Mouse (Mus musculus): ENCODE results near the gene Plekhh3. TPM values are rescaled to one million over a fixed set of nuclear protein-coding genes. Genes with fewer than 3 reads are reported as not detected.

Plekhh3 gene
- polyA plus RNA-seq, 1 experiment from 2014 or later: 3.7 TPM

DNA sequence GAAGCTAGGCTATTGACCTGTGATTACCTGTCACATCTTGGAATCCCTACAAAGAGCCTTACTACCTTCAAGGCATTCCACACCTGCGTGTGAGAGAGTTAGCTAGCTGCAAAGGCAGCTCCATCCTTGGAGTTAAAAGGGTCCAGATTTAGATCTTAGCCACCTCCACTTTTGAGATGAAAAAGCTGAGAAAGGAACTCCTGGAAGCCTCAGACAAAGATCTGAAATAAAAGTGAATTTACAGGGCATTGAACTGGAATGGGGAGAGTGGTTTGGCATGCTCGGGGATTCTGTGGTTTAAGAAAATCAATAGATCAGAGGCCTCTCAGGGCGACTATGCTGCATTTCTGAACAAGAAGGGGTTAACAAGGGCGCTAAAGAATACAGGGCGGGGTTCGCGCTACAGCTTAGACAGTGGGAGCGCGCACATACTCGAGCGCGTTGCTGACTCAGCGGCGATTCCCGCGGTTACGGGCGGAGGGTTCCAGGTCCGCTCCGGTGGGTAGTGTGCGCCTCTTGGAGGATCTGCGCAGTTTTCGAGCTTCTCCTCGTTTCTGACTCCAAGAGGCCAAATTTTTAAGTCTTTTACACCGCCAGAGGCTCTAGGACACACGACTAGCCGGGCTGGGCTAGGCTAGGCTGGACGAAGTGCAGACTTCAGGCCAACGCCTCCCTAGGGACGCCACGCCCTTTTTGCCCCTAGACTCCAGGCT, 726 bp upstream of the Plekhh3 start:
- peaks cover 18% of the 10 kb centered on the region for H3K4me1 ChIP-seq (ENCODE audit: control insufficient read depth, insufficient read depth, low read length)

DNA sequence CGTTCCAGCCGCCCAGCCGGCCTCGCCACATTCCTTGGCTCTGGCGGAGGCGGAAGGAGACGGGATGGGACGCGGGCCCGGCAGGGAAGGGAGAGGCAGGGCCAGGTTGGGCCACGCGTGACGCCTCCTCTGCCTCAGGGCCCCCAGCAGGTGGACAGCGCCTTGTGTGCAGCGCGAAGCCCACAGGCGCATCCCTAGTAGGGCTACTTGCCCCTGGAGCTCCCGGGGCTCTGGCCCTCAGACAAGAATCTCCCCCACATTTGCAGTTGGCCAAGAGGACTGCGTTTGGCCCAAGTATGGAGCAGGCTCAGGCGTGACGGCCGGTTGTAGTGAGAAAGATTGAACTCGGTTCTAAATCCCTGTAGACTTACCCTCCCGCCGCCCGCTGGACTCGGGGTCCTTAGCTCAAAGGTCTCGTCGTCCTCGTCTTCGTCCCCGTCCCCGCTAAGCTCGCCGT, 769 bp downstream of the Plekhh3 start, which contains the start of gene Cntnap1:
Cntnap1 (plus strand) TSS at position 170 of the 457 bp plus-strand sequence.
- no peak for DNase-seq (ENCODE audit: low spot score)
- H3K4me1 ChIP-seq (ENCODE audit: control insufficient read depth, insufficient read depth, low read length): peaks cover 18% of the 10 kb centered on the region

More for the DNA sequence above, 726 bp upstream of the Plekhh3 start:
- Histone ChIP-seq H3K9me3 (replicated peaks; ENCODE audit: control insufficient read depth, low read length) (no peaks in the 10 kb centered on the region), H3K27me3 (ENCODE audit: control insufficient read depth, insufficient read depth, low read length) (peaks cover 66% of the 10 kb centered on the region), H3K4me3 (ENCODE audit: low read depth, low read length) (peak overlapping the region; percentile 42), H3K9ac (replicated peaks; ENCODE audit: low read length) (peak overlapping the region; percentile 44), H3K4me2 (ENCODE audit: low read depth, low read length) (peak overlapping the region; percentile 81), H3K27ac (replicated peaks; ENCODE audit: low read depth, low read length) (0 out of 2 replicates have a peak overlapping the region, but pooled peaks have one; percentile 35), H3K36me3 (replicated peaks; ENCODE audit: control insufficient read depth, insufficient read depth, low read depth, low read length) (no peaks in the 10 kb centered on the region)
- under 1% methylated on average over 31 of the region's 31 CpGs for WGBS
- peak; percentile 40; the same call in 1 of the 2 replicates for ATAC-seq (replicated peaks; ENCODE audit: insufficient number of reproducible peaks, low FRiP score, low TSS enrichment, low read depth)
- DNase-seq (ENCODE audit: low spot score): peak; percentile 91

DNA sequence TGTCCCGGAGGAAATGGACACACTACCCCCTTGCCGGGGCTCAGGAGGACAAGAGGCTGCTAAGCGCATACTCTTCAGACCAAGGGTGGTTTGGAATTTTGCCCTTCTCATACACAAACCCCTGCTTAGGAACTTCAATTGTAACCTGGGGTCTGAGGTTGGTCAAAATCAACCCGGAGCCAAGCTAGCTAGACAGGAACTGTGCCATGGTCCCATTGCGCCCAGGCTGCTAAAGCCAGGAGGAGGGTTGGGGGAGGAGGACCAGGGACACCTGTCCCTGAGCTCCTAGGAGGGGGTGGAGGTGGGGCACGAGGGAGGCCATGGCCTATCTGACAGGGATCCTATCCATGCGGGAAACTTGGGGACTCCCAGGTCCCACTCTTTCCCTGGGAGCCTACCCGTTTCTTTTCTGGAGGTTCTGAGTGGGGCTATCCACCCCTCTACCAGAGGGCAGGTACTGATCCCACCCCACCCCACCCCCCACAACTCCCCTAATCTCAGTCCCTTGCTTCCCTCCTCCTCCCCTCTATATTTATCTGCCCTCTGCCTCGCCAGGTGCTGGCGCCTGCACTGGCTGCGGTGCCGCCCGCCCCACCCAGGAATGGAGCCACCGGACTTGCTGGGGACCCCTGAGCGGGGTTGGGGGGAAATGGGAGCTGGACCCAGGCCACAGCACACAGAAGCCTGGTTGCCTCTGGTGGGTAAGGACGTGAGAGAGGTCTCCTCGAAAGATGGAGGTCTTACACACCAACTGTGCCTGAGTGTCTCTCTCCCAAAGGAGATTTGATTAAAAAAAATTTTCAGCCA, 1.6 kb downstream of the Plekhh3 start:
- Histone ChIP-seq H3K27me3 (ENCODE audit: control insufficient read depth, insufficient read depth, low read length) (peaks cover 66% of the 10 kb centered on the region), H3K36me3 (replicated peaks; ENCODE audit: control insufficient read depth, insufficient read depth, low read depth, low read length) (no peaks in the 10 kb centered on the region), H3K9me3 (replicated peaks; ENCODE audit: control insufficient read depth, low read length) (no peaks in the 10 kb centered on the region), H3K27ac (replicated peaks; ENCODE audit: low read depth, low read length) (no peak overlapping the region), H3K4me1 (ENCODE audit: control insufficient read depth, insufficient read depth, low read length) (peaks cover 19% of the 10 kb centered on the region), H3K4me3 (ENCODE audit: low read depth, low read length) (peak overlapping the region; percentile 70), H3K4me2 (ENCODE audit: low read depth, low read length) (peak overlapping the region; percentile 88), H3K9ac (replicated peaks; ENCODE audit: low read length) (0 out of 2 replicates have a peak overlapping the region, but pooled peaks have one; percentile 18)
- WGBS: 13% methylated on average over 17 of the region's 17 CpGs
- no peak for DNase-seq (ENCODE audit: low spot score)
- ATAC-seq (replicated peaks; ENCODE audit: insufficient number of reproducible peaks, low FRiP score, low TSS enrichment, low read depth): no peak

More for the DNA sequence above, 769 bp downstream of the Plekhh3 start, which contains the start of gene Cntnap1:
- Histone ChIP-seq H3K27me3 (ENCODE audit: control insufficient read depth, insufficient read depth, low read length) (peaks cover 66% of the 10 kb centered on the region), H3K27ac (replicated peaks; ENCODE audit: low read depth, low read length) (no peak within 1 kb of the TSS), H3K9ac (replicated peaks; ENCODE audit: low read length) (peak within 1 kb of the TSS; percentile 58), H3K9me3 (replicated peaks; ENCODE audit: control insufficient read depth, low read length) (no peaks in the 10 kb centered on the region), H3K4me2 (ENCODE audit: low read depth, low read length) (peak within 1 kb of the TSS; percentile 88), H3K36me3 (replicated peaks; ENCODE audit: control insufficient read depth, insufficient read depth, low read depth, low read length) (no peaks in the 10 kb centered on the region), H3K4me3 (ENCODE audit: low read depth, low read length) (peak within 1 kb of the TSS; percentile 70)
- ATAC-seq (replicated peaks; ENCODE audit: insufficient number of reproducible peaks, low FRiP score, low TSS enrichment, low read depth): no peak
- under 1% methylated on average over 35 of the region's 35 CpGs for WGBS

DNA sequence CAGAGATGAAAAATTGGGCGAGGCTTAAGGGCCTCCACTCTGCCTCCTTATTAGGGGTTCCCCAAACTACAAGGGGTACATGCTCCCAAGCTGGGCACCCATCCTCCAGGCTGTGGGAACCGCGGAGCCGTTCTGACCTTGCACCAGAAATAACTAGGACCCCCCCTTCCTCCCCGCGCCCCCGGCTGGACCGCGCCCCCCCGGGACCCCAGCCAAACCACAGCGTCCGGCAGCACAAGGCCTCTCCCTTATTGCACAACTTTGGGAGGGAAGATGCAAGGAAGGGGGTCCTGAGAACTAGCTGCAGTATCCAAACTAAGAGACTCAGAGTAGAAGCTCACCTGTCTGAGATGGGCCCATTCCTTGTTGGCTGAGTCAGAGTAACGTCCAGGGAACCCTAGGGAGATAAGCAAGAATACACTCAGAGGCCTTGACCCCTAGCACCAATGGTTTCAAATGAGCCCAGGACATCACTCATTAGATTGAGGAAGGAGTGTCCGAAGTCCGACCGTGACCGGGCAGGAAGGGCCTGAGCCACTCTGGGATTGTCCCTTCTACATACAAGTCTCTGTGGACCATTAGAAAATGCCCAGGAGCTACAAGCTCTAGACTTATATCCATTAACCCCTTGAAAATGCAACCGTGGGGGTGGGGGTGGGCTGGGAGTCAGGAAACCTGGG, 2.7 kb downstream of the Plekhh3 start:
- Histone ChIP-seq H3K27ac (replicated peaks; ENCODE audit: low read depth, low read length) (no peak overlapping the region), H3K9ac (replicated peaks; ENCODE audit: low read length) (no peak overlapping the region), H3K9me3 (replicated peaks; ENCODE audit: control insufficient read depth, low read length) (no peaks in the 10 kb centered on the region), H3K27me3 (ENCODE audit: control insufficient read depth, insufficient read depth, low read length) (peaks cover 70% of the 10 kb centered on the region), H3K4me2 (ENCODE audit: low read depth, low read length) (no peak overlapping the region; the same call in 1 of the 2 replicates), H3K4me1 (ENCODE audit: control insufficient read depth, insufficient read depth, low read length) (peaks cover 23% of the 10 kb centered on the region), H3K36me3 (replicated peaks; ENCODE audit: control insufficient read depth, insufficient read depth, low read depth, low read length) (no peaks in the 10 kb centered on the region), H3K4me3 (ENCODE audit: low read depth, low read length) (no peak overlapping the region)
- DNase-seq (ENCODE audit: low spot score): no peak
- ATAC-seq (replicated peaks; ENCODE audit: insufficient number of reproducible peaks, low FRiP score, low TSS enrichment, low read depth): no peak
- WGBS: 61% methylated on average over 18 of the region's 18 CpGs

DNA sequence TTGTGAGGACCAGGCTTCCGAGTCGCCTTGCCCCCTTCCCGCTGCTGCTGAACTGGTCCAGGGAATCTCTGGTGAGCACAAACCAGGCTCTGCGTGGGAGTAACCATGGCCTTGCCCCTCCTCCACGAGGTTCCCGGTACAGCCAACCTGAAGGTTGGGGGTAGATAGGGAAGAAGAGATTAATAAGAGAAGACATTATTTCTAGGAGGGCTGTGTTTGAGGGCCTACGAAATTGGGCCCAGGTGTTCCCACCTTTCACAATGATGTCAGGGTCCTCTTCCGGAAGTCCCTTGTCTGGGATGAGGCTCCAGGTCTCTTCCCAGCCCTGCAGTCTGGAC, 3.2 kb downstream of the Plekhh3 start:
- Histone ChIP-seq H3K27ac (replicated peaks; ENCODE audit: low read depth, low read length) (no peak overlapping the region), H3K4me3 (ENCODE audit: low read depth, low read length) (no peak overlapping the region), H3K4me2 (ENCODE audit: low read depth, low read length) (no peak overlapping the region), H3K27me3 (ENCODE audit: control insufficient read depth, insufficient read depth, low read length) (peaks cover 73% of the 10 kb centered on the region), H3K4me1 (ENCODE audit: control insufficient read depth, insufficient read depth, low read length) (peaks cover 23% of the 10 kb centered on the region), H3K9me3 (replicated peaks; ENCODE audit: control insufficient read depth, low read length) (no peaks in the 10 kb centered on the region), H3K36me3 (replicated peaks; ENCODE audit: control insufficient read depth, insufficient read depth, low read depth, low read length) (no peaks in the 10 kb centered on the region), H3K9ac (replicated peaks; ENCODE audit: low read length) (no peak overlapping the region)
- WGBS: 47% methylated on average over 8 of the region's 8 CpGs
- ATAC-seq (replicated peaks; ENCODE audit: insufficient number of reproducible peaks, low FRiP score, low TSS enrichment, low read depth) (no peak), DNase-seq (ENCODE audit: low spot score) (no peak)

DNA sequence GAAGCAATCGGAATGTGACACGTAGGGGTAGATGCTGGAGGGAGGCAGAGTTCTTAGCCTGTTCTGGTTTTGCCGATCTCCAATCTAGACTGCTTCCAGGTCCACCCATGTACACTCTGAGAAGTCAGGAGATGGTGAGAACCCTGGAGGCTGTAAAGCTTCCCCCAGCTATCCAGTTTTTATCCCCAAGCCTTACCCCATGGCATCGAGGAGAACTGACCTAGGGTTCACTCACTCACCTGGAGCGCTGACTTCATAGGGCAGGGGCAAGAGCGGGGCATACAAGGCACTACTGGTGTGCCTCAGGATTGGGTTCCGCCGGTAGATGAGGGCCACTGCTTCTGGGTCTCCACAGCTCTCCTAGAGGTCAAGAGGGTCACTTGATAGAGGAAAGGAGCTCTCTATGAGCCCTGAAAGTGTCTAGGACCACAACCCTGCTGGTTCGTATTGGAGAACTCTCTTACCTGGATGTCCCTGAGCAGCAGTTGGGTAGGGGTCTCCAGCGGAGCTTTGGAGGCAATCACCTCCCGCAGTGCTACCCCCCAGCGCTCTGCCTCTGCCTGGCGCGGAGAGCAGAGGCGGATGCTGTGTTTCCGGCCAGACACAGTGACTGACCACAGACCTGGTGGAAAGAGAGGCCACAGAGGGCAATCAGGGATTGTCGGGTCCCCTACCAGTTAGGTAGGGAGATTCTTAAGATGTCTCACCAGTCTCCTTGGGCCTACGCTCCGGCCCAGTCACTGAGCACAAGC, 3.8 kb downstream of the Plekhh3 start:
- Histone ChIP-seq H3K9me3 (replicated peaks; ENCODE audit: control insufficient read depth, low read length) (no peaks in the 10 kb centered on the region), H3K36me3 (replicated peaks; ENCODE audit: control insufficient read depth, insufficient read depth, low read depth, low read length) (no peaks in the 10 kb centered on the region), H3K4me2 (ENCODE audit: low read depth, low read length) (no peak overlapping the region), H3K4me3 (ENCODE audit: low read depth, low read length) (no peak overlapping the region), H3K4me1 (ENCODE audit: control insufficient read depth, insufficient read depth, low read length) (peaks cover 22% of the 10 kb centered on the region), H3K27me3 (ENCODE audit: control insufficient read depth, insufficient read depth, low read length) (peaks cover 78% of the 10 kb centered on the region), H3K9ac (replicated peaks; ENCODE audit: low read length) (no peak overlapping the region), H3K27ac (replicated peaks; ENCODE audit: low read depth, low read length) (no peak overlapping the region)
- no peak for DNase-seq (ENCODE audit: low spot score)
- 44% methylated on average over 19 of the region's 19 CpGs for WGBS
- no peak for ATAC-seq (replicated peaks; ENCODE audit: insufficient number of reproducible peaks, low FRiP score, low TSS enrichment, low read depth)

DNA sequence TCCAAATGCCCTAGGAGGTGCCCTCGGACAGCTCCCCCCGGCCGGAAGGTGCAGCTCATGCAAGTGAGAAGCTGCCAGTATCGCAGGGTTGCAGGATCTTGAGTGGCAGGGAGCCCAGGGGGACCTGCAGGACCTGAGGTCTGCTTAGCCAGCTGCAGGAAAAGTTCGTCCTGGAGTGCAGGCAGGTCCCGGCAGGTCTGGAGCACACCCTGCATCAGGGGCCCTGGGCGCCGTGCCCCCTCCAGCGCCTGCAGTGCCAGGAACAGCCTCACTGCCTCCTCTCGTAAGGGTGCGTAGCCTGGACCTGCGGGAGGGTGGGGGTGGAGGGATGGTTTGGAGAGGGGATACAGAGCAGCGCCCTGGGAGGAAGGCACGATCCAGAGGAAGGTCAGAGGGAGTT, 4.8 kb downstream of the Plekhh3 start:
- ATAC-seq (replicated peaks; ENCODE audit: insufficient number of reproducible peaks, low FRiP score, low TSS enrichment, low read depth) (no peak), DNase-seq (ENCODE audit: low spot score) (no peak)
- no peak overlapping the region for H3K4me2 ChIP-seq (ENCODE audit: low read depth, low read length)
- no peak overlapping the region for H3K4me3 ChIP-seq (ENCODE audit: low read depth, low read length)
- peaks cover 19% of the 10 kb centered on the region for H3K4me1 ChIP-seq (ENCODE audit: control insufficient read depth, insufficient read depth, low read length)
- no peak overlapping the region for H3K27ac ChIP-seq (replicated peaks; ENCODE audit: low read depth, low read length)
- H3K9ac ChIP-seq (replicated peaks; ENCODE audit: low read length): no peak overlapping the region
- peaks cover 81% of the 10 kb centered on the region for H3K27me3 ChIP-seq (ENCODE audit: control insufficient read depth, insufficient read depth, low read length)
- WGBS: 42% methylated on average over 14 of the region's 14 CpGs
- no peaks in the 10 kb centered on the region for H3K9me3 ChIP-seq (replicated peaks; ENCODE audit: control insufficient read depth, low read length)
- no peaks in the 10 kb centered on the region for H3K36me3 ChIP-seq (replicated peaks; ENCODE audit: control insufficient read depth, insufficient read depth, low read depth, low read length)

All from embryonic facial prominence, embryonic 11.5 days (tissue).